Mouse (Mus musculus) embryonic facial prominence, embryonic 10.5 days (tissue): ENCODE measurements around the gene Fam19a3. TPM values are rescaled to one million over a fixed set of nuclear protein-coding genes. Genes with fewer than 3 reads are reported as not detected.

Experiments used
- DNase-seq: peaks from one replicate; pipeline ENCODE4 v3.0.0-alpha.2; 2017; ENCODE audit warnings: low spot score
- H3K27ac ChIP-seq: fragments of 300-500 bp; sonication (generic); replicated peaks from 2 replicates; pipeline ENCODE4 v1.5.1; 2016; ENCODE audit warnings: mild to moderate bottlenecking
- H3K27me3 ChIP-seq: fragments of 300-500 bp; sonication (generic); replicated peaks from 2 replicates; pipeline ENCODE4 v1.6.1; 2016; ENCODE audit warnings: low read depth, mild to moderate bottlenecking; ENCODE audit not compliant: poor library complexity, severe bottlenecking
- H3K36me3 ChIP-seq: fragments of 300-500 bp; sonication (generic); replicated peaks from 2 replicates; pipeline ENCODE4 v1.6.1; 2016; ENCODE audit warnings: mild to moderate bottlenecking, moderate library complexity
- H3K4me1 ChIP-seq: fragments of 300-500 bp; sonication (generic); 2 replicates; pipeline ENCODE4 v1.6.1; 2016
- H3K4me3 ChIP-seq: fragments of 300-500 bp; sonication (generic); 2 replicates; pipeline ENCODE4 v1.5.1; 2016; ENCODE audit warnings: mild to moderate bottlenecking, moderate library complexity
- H3K9me3 ChIP-seq: fragments of 300-500 bp; sonication (generic); 2 replicates; pipeline ENCODE4 v1.6.1; 2016; ENCODE audit warnings: mild to moderate bottlenecking
- WGBS: fragments of 180-500 bp; shearing (Covaris S2); methylation state at CpG from one replicate; pipeline ENCODE4 v1.1.7; 2016; 5-methylcytosine and 5-hydroxymethylcytosine counted together
- polyA plus RNA-seq: library from polyadenylated mRNA; unstranded; fragments of >200 nt; fragmentation: Nextera tagmentation; extraction: Ambion mirVana; gene quantifications from 2 replicates; pipeline ENCODE4 v1.2.1, GENCODE M21; 2016

Fam19a3 gene
- polyA plus RNA-seq, 1 experiment from 2014 or later: 0.10 TPM

- no peak overlapping the region for H3K27ac ChIP-seq
- H3K27me3 ChIP-seq: no peaks in the 10 kb centered on the region
- 0 out of 2 replicates have a peak, but pooled peaks cover 2% of the 10 kb centered on the region for H3K4me1 ChIP-seq
- WGBS: 90% methylated on average over 10 of the region's 10 CpGs
- peaks cover 60% of the 10 kb centered on the region for H3K36me3 ChIP-seq
- DNase-seq: no peak
- H3K9me3 ChIP-seq: no peaks in the 10 kb centered on the region
- H3K4me3 ChIP-seq: no peak overlapping the region
Observed at GRCm38 (mm10) chr3:104804312-104804711, 22.7 kb upstream of the Fam19a3 start.

GRCm38 (mm10) chr3:104801481-104801880 is 19.8 kb upstream of the Fam19a3 start:
- no peaks in the 10 kb centered on the region for H3K27me3 ChIP-seq
- no peak overlapping the region for H3K4me3 ChIP-seq
- no peak for DNase-seq
- 0 out of 2 replicates have a peak, but pooled peaks cover 2% of the 10 kb centered on the region for H3K4me1 ChIP-seq
- no peaks in the 10 kb centered on the region for H3K9me3 ChIP-seq
- peaks cover 81% of the 10 kb centered on the region for H3K36me3 ChIP-seq
- no peak overlapping the region for H3K27ac ChIP-seq
- WGBS: 89% methylated on average over 6 of the region's 6 CpGs

- Histone ChIP-seq H3K27me3 (no peaks in the 10 kb centered on the region), H3K4me3 (no peak overlapping the region), H3K9me3 (no peaks in the 10 kb centered on the region), H3K27ac (no peak overlapping the region), H3K4me1 (peaks cover 9% of the 10 kb centered on the region), H3K36me3 (peaks cover 87% of the 10 kb centered on the region)
- 94% methylated on average over 11 of the region's 11 CpGs for WGBS
- DNase-seq: no peak
Observed at GRCm38 (mm10) chr3:104800681-104801080, 19.0 kb upstream of the Fam19a3 start.

DNA sequence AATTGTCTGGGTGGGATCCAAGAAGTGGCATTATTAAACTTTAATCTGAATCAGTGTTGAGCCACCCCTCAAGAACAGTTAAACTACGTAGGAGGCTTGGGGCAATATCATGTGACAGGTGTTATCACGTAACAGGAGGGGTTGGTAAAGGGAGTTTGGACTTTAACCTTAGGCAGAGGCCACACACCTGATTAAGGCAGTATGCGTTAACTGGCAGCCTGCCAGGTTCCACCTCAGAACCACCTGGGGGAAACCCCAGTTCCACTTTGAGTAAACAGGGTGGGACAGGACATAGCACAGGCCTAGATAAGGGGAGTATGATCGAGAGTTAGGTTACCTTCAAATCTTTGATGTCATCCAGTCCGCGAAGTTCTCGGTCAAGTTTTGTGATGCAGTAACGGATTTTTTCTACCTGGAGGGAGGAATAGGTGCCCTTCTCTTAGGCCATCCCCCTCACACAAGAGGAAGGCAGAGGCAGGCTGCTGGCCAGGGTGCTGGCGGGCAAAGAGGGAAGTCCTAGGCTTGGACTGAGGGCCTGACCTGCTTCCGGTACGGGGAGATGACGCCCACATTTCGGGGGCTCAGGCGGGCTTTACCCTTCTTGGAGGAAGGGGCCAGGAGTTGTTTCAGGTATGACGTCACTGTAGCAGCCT is 14.9 kb upstream of the Fam19a3 start:
- Histone ChIP-seq H3K9me3 (no peaks in the 10 kb centered on the region), H3K4me1 (peaks cover 47% of the 10 kb centered on the region), H3K36me3 (peaks cover 92% of the 10 kb centered on the region), H3K4me3 (no peak overlapping the region), H3K27me3 (no peaks in the 10 kb centered on the region), H3K27ac (no peak overlapping the region)
- DNase-seq: no peak
- WGBS: 89% methylated on average over 15 of the region's 15 CpGs

GRCm38 (mm10) chr3:104795661-104796340 is 14.2 kb upstream of the Fam19a3 start:
- H3K9me3 ChIP-seq: no peaks in the 10 kb centered on the region
- no peak for DNase-seq
- 78% methylated on average over 15 of the region's 15 CpGs for WGBS
- no peaks in the 10 kb centered on the region for H3K27me3 ChIP-seq
- H3K4me1 ChIP-seq: peaks cover 55% of the 10 kb centered on the region
- H3K4me3 ChIP-seq: no peak overlapping the region
- peaks cover 89% of the 10 kb centered on the region for H3K36me3 ChIP-seq
- H3K27ac ChIP-seq: peak overlapping the region; percentile 70; the same call in 1 of the 2 replicates

GRCm38 (mm10) chr3:104794953-104795470 is 13.4 kb upstream of the Fam19a3 start:
- no peaks in the 10 kb centered on the region for H3K9me3 ChIP-seq
- no peak for DNase-seq
- H3K27ac ChIP-seq: peak overlapping the region; percentile 70
- H3K36me3 ChIP-seq: peaks cover 81% of the 10 kb centered on the region
- H3K4me1 ChIP-seq: peaks cover 63% of the 10 kb centered on the region
- no peak overlapping the region for H3K4me3 ChIP-seq
- no peaks in the 10 kb centered on the region for H3K27me3 ChIP-seq
- WGBS: 66% methylated on average over 12 of the region's 12 CpGs

DNA sequence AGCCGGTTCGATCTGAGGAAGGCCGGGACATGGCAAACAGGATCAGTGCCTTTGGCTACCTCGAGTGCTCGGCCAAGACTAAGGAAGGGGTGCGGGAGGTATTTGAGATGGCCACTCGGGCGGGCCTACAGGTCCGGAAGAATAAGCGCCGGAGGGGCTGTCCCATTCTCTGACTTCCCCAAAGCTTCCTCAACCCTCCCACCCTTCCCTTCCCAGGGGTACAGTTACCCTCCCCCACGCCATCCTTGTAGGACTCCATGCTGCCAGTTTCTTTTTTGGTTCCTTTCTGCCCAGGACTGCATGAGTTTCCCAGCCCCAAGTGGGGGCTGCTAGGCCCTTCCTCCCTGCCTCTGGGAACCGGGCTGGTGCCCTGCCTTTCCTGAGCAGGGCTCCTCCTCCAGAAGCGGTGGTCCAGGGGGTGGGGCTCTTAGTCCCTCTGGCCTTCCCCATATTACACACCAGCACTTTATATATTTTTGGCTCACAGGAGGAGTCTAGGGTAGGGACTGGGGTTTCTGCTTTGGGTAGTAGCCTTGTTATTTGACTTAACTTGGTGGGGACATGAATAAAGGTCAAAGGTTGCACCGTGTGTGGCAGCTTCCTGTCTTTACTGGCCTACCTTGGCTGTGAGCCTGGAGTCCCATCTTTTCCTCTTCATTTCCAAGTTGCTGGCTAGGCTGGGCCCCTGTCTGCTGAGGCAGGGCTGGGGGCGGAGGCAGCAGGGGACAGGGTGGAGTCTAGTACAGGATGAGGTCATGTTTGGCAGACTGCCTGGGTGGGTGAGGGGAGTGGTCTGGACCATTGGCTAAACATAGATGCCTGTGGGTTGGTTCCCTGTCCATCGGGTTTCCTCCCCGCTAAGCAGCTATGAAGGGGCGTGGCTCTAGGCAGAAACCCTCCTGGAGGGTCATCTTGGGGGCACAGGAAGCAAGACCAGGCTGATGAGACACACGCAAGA is 12.5 kb upstream of the Fam19a3 start:
- peak overlapping the region; percentile 70 for H3K27ac ChIP-seq
- WGBS: 55% methylated on average over 20 of the region's 20 CpGs
- H3K27me3 ChIP-seq: no peaks in the 10 kb centered on the region
- H3K9me3 ChIP-seq: no peaks in the 10 kb centered on the region
- H3K36me3 ChIP-seq: peaks cover 73% of the 10 kb centered on the region
- H3K4me3 ChIP-seq: peak overlapping the region; percentile 23; the same call in 1 of the 2 replicates
- peaks cover 71% of the 10 kb centered on the region for H3K4me1 ChIP-seq
- peak; percentile 93 for DNase-seq

GRCm38 (mm10) chr3:104792360-104793270 is 11.0 kb upstream of the Fam19a3 start:
- no peak for DNase-seq
- Histone ChIP-seq H3K4me1 (peaks cover 82% of the 10 kb centered on the region), H3K9me3 (no peaks in the 10 kb centered on the region), H3K27ac (no peak overlapping the region), H3K4me3 (no peak overlapping the region), H3K36me3 (peaks cover 64% of the 10 kb centered on the region), H3K27me3 (peaks cover 4% of the 10 kb centered on the region)
- WGBS: 74% methylated on average over 15 of the region's 15 CpGs

DNA sequence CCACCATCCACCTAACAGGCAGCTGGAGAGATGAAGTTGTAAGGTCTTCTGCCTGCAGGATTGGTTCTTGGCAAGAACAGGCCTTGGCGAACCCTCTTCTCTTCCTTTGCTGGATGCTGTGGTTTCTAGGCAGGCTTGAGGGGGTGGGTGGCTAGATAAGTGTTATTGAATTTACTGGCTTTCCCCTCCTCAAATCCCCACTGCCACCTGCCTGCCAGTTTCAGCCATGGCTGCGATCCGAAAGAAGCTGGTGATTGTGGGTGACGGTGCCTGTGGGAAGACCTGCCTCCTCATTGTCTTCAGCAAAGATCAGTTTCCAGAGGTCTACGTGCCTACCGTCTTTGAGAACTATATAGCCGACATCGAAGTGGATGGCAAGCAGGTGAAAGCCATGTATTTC is 10.0 kb upstream of the Fam19a3 start:
- Histone ChIP-seq H3K9me3 (no peaks in the 10 kb centered on the region), H3K4me1 (peaks cover 82% of the 10 kb centered on the region), H3K4me3 (peak overlapping the region; percentile 71; the same call in 1 of the 2 replicates), H3K36me3 (peaks cover 55% of the 10 kb centered on the region), H3K27ac (peak overlapping the region; percentile 90; the same call in 1 of the 2 replicates), H3K27me3 (peaks cover 10% of the 10 kb centered on the region)
- DNase-seq: no peak
- WGBS: 92% methylated on average over 8 of the region's 8 CpGs

DNA sequence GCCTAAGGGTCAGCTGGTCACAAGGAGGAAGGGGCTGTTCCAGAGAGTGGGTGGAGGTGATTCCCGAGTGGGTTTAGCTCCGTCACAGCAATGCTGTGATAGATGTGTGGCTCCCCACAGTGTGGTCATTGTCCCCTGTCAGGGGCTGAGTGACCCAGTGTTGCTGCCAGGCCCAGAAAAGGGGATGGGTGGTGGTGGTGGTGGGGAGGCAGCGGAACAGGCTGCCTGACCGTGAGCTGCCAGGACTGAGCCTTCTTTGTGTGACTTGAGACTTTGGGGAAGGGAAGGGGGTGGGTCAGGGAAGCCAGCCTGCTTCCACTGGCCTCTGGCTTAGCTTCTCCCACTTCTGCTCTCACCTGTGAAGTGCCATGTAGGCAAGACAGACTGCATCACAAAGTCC is 9.4 kb upstream of the Fam19a3 start:
- 14% methylated on average over 4 of the region's 4 CpGs for WGBS
- Histone ChIP-seq H3K4me1 (peaks cover 78% of the 10 kb centered on the region), H3K27ac (peak overlapping the region; percentile 90), H3K36me3 (peaks cover 48% of the 10 kb centered on the region), H3K4me3 (peak overlapping the region; percentile 71), H3K27me3 (peaks cover 15% of the 10 kb centered on the region), H3K9me3 (no peaks in the 10 kb centered on the region)
- DNase-seq: no peak

DNA sequence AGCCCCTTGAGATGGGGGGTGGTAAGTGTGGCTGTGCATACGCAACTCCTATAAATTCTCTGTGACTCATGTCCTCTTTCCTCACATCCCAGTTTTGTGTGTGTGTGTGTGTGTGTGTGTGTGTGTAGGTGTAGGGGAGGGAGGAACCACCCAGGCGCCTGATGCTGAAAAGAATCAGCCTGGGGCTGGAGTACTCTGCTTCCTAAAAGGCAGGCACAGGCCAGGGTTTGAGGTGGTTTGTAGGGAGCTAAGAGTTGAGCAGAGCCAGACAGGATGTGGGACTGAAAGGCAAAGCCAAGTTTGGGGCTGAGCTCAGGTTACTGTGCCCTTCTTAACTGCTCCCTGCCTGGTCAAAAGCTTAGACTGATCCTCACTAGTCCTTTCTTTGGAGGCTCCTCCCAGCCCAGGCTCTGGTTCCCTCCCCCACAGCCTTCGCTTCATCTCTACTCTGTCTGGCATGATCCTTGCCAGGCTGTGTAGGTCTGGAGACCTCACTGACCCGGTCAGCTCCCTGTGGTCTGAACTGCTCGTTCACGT is 8.8 kb upstream of the Fam19a3 start:
- Histone ChIP-seq H3K27ac (peak overlapping the region; percentile 90), H3K4me1 (peaks cover 72% of the 10 kb centered on the region), H3K4me3 (peak overlapping the region; percentile 71), H3K27me3 (peaks cover 20% of the 10 kb centered on the region), H3K9me3 (no peaks in the 10 kb centered on the region), H3K36me3 (peaks cover 43% of the 10 kb centered on the region)
- WGBS: 14% methylated on average over 6 of the region's 6 CpGs
- DNase-seq: peak; percentile 78
